Mouse (Mus musculus) megakaryocyte, embryonic 14.5 days (primary cell): Measurements from ENCODE around the gene Gcnt4.

Experiments used
- FLI1 ChIP-seq: IDR thresholded peaks from 2 replicates; pipeline ENCODE4 v1.6.1; 2012; ENCODE audit warnings: low read length, inconsistent platforms, mixed read lengths
- GATA1 ChIP-seq: IDR thresholded peaks from 3 replicates; pipeline ENCODE4 v1.6.1; 2012; ENCODE audit warnings: mixed read lengths, low read length, inconsistent platforms, borderline replicate concordance

DNA sequence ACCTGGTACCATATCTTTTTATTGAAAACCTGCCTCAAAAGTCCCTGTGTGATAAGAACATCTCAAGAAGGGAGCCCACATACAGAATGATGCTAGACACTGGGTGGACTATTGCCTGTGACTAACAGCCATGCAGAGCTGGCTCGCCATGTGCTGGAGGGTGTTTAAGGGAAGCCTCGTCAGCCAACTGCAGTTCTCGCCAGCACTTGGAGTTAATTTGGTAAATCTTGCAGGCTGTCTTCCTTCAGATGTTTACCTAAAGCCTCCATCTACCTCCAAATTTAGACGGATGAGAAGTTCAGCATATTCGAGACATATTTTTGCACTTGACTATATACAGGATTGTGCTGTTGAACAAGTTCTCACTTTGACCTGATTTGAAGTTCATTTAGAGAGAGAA is 8.3 kb downstream of the Gcnt4 start:
- TF ChIP-seq GATA1 (no peak), FLI1 (no peak)
